Mouse (Mus musculus) heart, adult 8-10 months (tissue): ENCODE results near the gene Spata33. TPM values are rescaled to one million over a fixed set of nuclear protein-coding genes. Genes with fewer than 3 reads are reported as not detected.
A peak's percentile ranks its signal among the peaks of the same experiment; 100 is the strongest.
"Not testable (repeated sequence)": the region's sequence is repeated elsewhere in the genome, so short reads cannot be mapped to it uniquely, and the experiment has no call there.

Source experiments
- DNase-seq: peaks from one replicate; pipeline ENCODE4 v3.0.0; 2022; ENCODE audit warnings: low spot score
- total RNA-seq, 4 experiments: library from RNA; stranded (reverse); gene quantifications; 2 replicates each; pipeline ENCODE4 v1.2.4; 2022

Spata33 gene
- total RNA-seq: 10 to 100 TPM; 22.0 to 36.7 (median 27.5) TPM

DNA sequence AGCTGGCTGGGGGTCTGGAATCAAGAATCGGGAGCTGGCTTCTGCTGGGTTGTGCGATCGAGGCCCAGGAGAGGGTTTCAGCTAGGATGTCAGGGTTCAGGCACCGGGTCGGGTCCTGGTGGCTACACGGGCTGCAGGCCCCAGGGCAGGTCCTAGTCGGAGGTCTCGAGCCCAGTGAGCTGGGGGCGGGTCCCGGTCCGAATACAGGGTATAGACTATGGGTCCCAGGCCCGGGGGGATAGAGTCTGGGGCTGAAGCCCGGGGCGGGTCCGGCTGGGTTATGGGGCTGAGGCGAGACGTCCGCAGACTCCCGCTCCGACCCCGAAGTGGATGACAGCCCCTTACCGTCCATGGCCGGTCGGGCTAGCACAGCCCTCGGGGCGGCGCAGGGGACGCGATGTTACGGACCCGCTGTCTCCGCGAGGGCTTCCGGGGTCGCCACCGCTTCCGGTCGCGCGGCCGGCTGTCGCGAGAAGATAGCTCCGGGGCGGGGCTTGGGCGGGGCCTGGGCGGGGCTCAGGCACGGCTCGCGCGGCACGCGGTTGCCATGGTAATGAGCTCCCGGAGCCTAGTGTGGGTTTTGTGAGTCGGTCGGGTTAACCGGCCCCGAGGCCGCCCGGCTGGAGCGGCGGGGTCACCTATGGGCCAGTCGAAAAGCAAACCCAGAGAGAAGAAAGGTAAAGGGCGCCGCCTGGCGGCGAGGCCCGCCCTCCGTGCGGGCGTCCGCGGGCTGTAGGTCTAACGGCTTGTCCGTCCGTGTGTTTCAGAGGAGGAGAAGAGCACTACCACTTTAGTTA is at the start of gene Spata33, which contains the start of gene Chmp1a:
Gene Spata33, plus strand, starts transcription at position 512 of the 797 bp plus-strand sequence.
Gene Chmp1a, minus strand, starts transcription at position 443 of the 797 bp plus-strand sequence.
- peak; percentile 79 for DNase-seq

DNA sequence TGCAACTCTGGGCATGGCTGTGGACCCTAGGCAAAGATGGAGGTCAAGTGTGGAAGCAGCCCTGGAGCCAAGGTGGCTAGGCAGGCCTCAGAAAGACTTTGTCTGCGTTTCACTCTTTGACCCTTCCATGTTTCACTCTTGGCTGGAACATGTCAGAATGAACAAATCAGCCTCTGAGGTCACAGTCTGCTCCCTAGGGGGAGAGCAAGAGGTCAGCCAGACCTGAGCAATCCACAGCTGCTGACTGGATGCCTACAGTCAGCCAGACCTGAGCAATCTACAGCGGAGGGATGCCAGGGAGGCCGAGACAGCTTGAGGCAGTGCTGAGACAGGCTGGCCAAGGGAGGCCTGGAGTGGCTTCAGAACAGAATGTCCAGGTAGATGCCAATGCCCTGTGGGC is 31.2 kb upstream of the Spata33 start:
- DNase-seq: peak; percentile 58

DNA sequence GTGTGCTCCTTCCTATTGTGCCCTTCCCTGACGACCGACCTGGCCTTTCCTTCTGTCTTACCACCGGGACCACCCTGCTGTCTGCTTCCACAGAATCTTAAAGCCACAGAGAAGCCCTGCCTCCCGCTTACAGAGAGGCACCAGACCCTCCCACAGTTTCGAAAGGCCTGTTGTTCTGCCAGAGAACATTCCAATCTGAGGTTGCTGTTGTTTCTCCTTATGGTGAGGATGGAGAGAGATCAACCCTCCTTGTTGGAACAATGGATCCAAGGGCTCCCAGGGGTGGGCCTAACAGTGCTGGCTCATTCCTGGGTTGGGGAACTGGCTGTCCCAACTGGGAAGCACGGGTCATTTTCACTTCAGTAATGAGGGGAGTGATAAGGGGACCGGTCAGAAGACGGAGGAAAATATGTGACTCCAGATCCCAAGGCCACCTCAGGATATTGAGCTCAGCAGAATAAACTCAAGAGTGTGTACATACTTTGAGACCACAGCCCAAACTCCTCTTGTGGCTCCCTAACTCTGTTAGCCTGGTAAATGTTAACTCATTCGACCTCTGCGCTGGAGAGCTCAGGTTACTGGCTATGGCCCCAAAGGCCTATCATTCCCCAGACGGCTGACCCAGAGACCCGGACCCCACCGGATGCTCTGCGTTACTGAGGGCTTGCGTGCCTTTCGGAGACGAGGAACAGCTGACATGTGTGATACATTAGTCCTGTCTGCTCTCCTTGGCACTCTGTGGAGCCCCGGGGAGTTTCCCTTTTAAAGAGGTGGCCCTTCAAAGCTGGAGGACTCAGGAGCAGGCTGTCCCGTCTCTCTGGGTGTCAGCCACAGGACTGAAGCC is 26.8 kb upstream of the Spata33 start, which contains the start of gene Dpep1:
Gene Dpep1, plus strand, starts transcription at position 677 of the 844 bp plus-strand sequence.
- DNase-seq: peak; percentile 81

DNA sequence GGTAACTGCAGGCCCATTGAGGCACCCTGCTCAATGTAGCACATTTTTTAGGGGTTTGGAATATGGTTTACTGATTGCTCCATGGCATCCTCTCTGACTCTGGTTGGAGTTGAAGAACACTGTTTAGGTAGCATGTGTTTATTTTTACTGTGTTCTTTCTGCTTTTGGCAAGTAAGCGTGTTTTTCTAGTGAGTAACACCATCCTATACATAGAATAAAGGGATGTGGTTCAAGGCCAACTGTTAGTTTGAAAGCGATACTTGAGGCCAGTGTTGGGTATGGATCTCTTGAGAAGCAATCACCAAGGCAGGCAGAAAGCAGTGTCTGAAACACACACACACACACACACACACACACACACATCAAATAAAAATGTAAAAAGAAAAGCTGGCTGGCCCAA is 24.6 kb upstream of the Spata33 start:
- no peak for DNase-seq

DNA sequence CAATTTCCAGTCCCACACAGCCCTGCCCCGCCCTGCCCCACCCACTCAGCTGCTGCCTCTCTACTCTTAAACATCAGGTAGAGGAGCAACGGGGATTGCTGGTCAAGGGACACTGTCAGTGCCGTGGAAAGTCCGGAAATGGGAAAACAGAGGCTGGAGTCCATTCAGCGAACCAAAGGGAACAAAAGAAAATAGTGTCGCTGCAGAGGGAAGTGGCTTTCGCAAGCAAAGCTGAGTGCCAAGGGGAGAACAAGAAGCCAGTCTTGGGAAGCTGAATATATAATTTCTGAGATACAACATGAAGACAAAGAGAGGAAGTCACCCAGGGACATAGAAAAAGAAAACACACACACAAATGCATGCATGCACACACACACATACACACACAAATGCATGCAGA is 23.8 kb upstream of the Spata33 start:
- no peak for DNase-seq

DNA sequence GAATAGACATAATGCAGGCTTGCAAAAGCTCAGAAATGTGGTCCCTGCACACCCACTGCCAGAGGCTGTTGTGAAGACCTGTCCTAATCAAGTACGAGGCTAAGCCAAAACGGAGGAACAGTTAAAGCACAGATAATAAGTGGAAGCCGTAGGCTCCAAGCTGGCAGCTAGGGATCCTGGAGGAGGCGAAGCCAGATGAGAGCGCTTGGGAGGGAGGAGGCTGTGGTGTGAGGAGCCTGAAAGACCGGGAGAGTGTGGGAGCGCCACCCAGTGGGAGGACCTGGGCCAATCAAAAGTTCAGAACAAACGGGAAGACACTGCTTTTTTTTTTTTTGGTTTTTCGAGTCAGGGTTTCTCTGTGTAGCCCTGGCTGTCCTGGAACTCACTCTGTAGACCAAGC is 22.0 kb upstream of the Spata33 start:
- peak; percentile 68 for DNase-seq

DNA sequence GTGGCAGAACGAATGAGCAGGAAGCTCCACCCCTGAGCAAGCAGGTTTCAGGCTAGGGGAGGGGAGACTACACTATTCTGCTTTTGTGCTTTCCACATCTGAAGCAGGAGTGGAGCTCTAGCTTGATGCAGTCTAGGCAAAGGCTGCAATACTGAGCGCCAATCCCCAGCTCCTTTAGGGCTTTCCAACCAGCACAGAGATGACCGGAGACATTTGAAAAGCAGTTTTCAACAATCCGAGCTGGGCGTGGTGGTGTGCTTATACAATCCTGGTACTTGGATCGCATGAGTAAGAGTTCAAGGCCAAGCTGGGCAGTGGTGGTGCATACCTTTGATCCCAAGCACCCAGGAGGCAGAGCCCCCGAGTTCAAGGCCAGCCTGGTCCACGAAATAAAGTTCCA is 20.7 kb upstream of the Spata33 start:
- DNase-seq: no peak

DNA sequence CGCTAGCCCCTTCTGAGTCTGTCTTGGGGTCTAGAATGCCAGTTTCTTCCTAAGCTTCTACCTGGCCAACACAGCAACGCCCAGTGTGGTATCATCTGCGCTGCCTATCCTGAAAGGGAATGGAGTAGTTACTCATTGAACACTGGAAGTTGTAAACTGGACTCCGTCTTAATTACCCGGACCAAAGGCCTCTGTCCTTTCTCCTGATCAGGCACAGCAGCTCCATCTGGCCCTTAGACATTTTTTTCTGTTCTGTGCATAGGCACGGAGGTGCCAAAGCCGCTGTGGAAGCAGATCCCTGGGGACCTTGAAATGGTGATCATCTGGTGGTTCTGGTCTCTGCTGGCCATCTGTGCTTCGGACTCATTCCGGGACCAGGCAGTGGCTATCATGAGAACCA is 18.9 kb upstream of the Spata33 start:
- no peak for DNase-seq

DNA sequence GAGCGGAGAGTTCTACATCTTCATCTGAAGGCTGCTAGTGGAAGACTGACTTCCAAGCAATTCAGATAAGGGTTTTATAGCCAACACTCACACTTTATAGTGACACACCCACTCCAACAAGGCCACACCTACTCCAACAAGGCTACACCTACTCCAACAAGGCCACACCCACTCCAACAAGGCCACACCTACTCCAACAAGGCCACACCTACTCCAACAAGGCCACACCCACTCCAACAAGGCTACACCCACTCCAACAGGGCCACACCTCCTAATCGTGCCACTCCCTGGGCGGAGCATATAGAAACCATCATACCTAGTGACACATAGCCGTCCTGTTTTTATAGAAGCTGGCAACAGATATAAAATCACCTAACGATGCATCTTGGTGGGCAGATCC is 15.6 kb upstream of the Spata33 start:
- not testable (repeated sequence) for DNase-seq

DNA sequence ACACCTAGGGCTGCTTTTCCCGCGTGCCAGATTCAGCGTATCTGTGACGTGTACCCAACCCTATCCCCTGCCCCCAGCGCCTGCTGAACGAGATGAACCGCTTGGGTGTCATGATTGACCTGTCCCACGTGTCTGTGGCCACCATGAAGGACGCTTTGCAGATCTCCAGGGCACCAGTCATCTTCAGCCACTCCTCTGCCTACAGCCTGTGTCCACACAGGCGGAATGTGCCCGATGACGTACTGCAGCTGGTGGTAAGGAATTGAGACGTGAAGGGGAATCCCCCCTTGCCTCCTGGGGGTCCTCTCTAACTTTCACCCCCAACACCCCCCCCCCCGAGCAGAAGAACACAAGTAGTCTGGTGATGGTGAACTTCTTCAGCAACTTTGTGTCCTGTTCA is 12.8 kb upstream of the Spata33 start:
- no peak for DNase-seq

DNA sequence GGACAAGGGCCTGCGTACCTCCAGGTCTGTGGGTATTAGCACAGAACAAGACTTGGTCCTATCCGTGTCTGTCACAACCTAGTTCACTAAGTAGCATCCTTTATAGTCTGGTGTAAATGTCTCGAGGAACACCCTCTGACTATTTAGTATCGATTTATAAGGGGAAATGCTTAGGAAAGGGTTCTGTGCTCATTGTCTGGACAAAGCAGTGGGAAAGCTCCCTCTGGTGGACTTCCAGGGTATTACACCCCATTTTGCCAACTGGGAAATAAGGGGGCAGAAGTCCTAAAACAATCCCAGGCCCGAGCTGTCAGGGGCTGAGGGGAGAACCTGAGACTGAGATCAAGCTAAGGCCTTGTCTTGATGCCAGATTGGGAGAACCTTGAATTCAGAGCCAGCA is 10.3 kb upstream of the Spata33 start:
- peak; percentile 72 for DNase-seq

DNA sequence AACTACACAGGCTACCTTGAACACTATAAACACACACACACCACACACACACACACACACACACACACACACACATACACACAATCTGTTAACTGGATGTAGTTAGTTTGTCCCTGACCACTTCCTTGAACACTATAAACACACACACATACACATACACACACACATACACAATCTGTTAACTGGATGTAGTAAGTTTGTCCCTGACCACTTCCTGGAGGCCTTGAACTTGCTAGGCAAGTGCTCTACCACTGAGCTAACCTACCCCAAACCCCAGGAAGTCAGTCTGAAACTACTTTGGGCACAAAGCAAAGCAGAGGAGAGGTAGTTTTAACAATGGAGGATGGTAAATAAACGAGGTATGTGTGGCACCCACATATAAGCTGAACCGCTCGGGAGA is 9.1 kb upstream of the Spata33 start:
- no peak for DNase-seq

DNA sequence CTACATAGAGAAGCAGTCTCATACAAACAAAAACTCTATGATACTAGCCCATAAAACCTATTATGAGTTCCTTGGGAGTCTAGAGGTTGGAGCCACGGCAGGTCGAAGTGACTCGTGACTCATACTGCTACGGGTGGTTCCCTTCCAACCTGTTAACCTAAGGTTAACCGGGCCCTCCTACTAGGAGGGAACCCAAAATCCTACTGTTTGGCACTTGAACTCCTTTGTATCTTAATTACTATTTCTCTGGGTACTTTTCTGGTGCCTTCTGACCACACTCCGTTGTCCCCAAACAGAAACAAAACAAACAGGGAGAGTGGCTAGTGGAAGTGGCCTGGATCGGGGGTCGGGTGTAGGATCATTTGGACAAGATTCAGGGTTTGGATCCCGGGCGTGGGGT is 756 bp upstream of the Spata33 start:
- no peak for DNase-seq

DNA sequence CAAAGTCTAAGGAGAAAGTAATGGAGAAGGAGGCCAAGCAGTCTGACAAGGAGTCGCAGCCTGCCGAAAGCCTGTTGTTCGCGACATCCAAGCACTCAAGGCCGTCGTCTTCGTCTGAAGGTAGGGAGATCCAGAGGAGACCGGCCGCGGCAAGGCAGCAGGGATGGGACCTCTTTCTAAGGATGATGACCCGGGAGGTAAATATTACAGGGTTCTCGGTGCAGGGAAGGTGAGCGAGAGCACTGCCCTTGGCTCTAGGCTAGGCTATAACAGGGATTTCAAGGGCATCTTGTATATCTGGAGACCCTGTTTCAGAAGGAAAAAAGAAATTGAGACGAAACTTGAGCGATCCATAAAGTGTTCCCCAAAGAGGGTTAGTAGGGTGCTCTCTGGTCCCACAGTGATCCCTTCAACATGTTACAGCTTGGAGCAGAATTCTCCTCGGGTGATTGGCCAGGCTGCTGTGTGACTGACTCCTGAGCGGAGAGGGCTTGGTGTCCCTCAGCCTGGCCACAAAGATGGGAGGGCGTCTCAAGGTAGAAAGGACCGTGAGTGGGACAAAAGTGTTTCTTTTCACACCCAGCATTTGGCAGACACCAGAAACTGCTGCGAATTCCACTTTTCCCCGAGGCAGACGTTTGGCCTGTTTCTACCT is 613 bp downstream of the Spata33 start:
- peak; percentile 22 for DNase-seq

DNA sequence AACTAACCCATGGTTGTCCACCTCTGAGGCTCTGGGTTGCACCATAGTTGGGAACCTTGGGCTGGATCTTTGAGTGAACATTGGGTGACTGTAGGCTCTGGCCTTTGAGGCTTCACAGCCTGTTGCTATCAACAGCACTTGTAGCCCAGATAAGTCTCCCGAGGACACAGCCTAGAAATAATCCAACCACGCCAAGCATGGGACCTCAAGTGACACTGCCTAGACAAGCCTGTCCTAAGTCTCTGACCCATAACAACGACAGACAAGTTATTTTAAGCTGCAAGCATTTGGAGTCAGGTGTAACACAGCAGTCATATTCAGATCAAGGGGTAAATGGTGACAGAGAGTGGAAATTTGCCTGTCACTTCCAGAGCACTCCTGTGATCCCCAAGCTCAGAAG is 2.8 kb downstream of the Spata33 start:
- peak; percentile 56 for DNase-seq

DNA sequence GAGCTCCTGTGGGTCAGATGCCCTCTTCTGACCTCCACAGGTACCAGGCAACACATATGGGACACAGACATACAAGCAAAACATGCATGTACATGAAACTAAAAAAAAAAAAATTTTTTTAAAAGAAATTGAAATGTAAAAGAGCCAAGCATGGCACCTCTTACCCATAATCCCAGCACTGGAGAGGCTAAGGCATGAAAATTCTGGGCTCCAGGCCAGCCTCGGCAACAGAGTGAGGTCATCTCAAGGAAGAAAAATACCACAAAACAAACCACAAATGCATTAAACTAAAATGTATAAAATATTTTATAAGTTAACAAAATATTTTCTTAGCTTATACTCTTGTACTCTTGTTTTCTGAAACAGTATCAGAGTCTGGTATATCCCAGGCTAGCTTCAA is 8.3 kb downstream of the Spata33 start:
- DNase-seq: no peak

DNA sequence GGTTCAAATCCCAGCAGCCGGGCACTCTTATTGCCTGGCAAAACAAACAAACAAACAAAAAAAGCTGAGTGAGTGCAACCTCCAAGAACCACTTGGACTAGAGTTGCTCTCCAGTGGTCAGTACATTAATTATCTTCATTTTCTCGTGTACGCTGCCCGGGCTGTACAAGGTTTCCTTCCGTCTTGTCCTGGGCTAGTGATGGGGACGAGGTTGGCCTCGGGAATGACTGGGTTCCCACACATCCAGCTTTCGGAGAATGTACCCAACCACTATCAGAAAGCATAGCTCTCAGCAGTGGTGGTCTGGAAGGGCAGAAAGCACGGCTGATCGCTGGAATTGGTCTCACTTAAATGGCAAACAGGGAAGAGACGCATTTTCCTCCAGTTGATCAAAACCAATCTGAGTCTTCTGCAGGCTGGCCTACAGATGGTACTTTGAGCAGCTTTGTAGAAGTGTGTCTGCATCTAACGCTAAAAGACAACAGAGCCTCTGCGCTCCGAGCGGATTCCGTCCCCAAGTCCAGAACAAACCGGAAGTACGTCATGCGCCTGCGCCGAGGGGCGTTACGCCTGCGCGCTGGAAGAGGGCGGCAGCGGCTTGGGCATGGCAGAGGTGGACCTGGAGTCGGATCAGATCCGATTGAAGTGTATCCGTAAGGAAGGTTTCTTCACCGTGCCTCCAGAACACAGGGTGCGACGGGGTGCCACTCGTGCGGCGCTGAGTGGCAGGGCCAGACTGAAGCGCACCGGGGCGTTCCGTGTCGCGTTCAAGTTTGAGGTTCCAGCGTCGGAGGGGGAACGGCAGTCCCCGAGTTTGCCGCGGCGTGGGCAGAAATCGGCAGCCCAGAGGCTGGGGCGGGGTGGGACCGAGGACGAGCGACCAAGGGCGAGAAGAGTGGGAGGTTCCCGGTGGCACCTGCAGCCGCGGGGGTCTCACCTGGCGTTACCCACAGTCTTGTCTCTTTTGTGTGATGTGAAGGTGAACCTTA is 11.9 kb downstream of the Spata33 start, which contains the start of gene Cdk10:
Gene Cdk10, plus strand, starts transcription at position 565 of the 989 bp plus-strand sequence.
- peak; percentile 96 for DNase-seq

DNA sequence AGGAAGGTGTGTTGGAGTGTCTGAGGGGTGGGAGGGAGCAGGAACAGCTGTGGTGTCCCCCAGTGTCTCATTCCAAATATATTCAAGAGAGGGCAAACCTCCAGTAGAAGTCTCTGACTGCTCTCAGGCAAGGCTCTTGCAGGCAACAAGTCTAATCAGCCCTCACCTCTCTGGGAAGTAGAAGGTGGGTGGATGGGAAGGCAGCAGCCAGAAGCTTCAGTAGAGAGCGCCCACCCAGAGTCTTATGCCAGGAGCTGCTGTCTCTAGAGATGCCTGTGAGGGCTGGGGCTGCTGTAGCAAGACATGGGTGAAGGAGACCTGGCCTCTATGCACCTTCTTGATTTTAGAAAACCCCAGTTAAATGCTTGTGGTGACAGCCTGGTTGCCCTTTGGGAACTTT is 15.8 kb downstream of the Spata33 start:
- no peak for DNase-seq

DNA sequence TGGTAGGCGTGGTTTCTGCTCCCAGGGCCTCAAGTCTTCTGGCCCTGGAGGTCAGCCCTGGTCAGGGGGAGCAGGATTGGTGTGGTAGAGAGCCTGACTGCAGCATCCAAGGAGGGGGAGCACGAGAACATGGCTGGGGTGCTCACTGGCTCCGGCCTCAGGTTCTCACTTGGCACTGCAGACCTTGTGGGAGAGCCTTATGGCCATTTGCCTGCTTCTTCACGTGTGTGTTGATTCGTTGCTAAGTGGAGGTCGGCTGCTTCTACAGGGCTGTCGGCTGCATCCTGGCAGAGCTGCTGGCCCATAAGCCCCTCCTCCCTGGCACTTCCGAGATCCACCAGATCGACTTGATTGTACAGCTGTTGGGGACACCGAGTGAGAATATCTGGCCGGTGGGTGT is 17.7 kb downstream of the Spata33 start:
- DNase-seq: not testable (repeated sequence)

DNA sequence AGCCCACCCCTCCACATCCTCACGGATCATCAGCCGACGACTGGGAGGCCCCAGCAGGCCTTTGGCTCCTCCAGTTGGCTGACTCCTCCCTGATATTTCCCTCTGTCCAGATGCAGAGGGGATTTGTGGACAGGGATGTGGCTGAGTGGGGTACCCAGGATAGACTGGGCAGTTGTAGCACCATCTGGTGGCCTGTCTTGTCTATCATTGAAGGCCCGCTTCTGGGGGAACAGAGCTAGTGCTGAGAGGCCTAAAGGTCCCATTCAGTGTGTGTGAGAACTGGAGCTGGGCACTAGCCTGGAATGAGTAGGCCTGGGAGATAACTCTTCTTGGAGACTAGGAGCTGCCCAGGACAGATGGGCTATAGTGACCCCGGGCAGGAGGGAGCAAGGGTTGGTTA is 19.1 kb downstream of the Spata33 start:
- no peak for DNase-seq

DNA sequence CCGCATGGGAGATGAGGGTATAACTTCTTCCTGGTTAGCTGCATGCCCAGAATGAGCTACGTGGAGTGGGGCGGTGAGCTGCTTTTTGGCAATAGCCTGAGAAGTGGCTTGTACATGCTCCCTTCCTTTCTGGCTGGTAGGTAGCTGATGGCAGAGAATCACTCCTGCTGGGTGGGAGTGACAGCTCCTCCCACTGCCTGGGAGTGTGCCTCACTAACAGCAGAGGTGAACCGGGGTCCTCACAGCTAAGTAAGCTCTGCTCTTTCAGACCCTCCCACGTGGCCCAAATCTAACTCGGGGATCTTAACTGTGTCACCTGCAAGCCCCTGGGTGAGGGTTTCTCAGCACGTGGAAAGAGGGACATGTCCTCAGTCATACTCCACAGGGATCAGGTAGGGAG is 19.9 kb downstream of the Spata33 start:
- DNase-seq: no peak
